Mouse (Mus musculus) bone marrow macrophage, adult 2 months (primary cell): ENCODE measurements around the gene Sept10. TPM values are rescaled to one million over a fixed set of nuclear protein-coding genes. Genes with fewer than 3 reads are reported as not detected.

Experiments used
- H3K27ac ChIP-seq: 2 replicates; pipeline ENCODE4 v1.5.1; 2012; ENCODE audit warnings: low read depth, low read length; ENCODE audit not compliant: insufficient read depth
- H3K4me1 ChIP-seq: 2 replicates; pipeline ENCODE4 v1.6.1; 2012; ENCODE audit warnings: low read length; ENCODE audit not compliant: control insufficient read depth, insufficient read depth
- H3K4me3 ChIP-seq: 2 replicates; pipeline ENCODE4 v1.5.1; 2012; ENCODE audit warnings: mild to moderate bottlenecking, low read length, moderate library complexity; ENCODE audit not compliant: insufficient read depth
- CTCF ChIP-seq: IDR thresholded peaks from 2 replicates; pipeline ENCODE4 v1.5.1; 2012; ENCODE audit warnings: low read depth, mild to moderate bottlenecking, low read length, moderate library complexity
- POLR2A ChIP-seq: IDR thresholded peaks from 2 replicates; pipeline ENCODE4 v1.6.1; 2012; ENCODE audit warnings: mild to moderate bottlenecking, low read depth, low read length, borderline replicate concordance
- polyA plus RNA-seq: library from polyadenylated mRNA; stranded (reverse); fragments of >200 nt; gene quantifications from 2 replicates; pipeline ENCODE4 v1.2.4, GENCODE M21; 2012; ENCODE audit not compliant: missing spikeins, insufficient read depth, insufficient read length

The Sept10 gene
- polyA plus RNA-seq, 1 experiment: 18.1 TPM

DNA sequence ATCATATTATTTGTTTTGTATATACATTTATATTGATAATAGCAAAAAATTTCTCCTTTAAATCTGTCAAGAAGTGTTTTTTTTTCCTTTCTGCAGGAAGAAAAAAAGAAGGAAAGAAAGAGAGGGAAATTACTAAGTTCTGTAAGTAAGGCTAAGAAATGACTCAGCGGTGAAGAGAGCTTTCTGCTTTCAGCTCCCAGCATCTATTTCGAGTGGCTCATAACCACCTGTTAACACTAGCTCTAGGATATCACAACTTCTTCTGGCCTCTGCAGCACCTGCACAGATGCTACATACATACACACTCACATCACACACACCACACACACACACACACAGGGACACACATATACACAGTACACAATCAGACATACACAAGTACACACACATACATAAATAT lies 34.9 kb upstream of the Sept10 start:
- Histone ChIP-seq H3K27ac (no peak overlapping the region), H3K4me1 (peaks cover 14% of the 10 kb centered on the region), H3K4me3 (no peak overlapping the region)
- TF ChIP-seq CTCF: no peak
- TF ChIP-seq POLR2A: no peak

DNA sequence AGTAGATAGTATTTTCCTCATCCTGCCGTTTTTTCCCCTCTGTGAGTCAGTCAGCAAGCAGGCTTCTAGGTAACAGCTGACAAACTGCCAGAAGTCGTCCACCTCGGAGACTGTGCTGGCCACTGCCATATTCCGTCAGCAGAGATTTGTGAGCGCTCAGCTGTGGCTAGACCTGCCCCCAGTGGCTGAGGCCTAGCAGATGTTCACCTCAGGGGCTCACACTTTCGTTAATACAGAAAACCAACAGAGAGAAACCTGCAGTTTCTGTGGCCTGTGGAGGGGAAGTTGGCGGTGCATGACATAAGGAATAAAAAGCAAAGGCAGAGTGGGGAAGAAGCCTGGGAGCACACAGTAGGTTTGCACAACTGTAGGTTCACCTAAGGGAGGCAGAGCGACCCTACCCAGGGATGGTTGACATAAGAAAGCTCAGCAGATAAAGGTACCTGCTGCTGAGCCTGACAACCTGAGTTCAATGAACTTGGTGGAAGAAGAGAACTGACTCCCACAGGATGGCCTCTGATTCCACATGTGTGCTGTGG lies 32.0 kb upstream of the Sept10 start:
- Histone ChIP-seq H3K4me1 (peaks cover 17% of the 10 kb centered on the region), H3K27ac (no peak overlapping the region)
- TF ChIP-seq POLR2A (no peak), CTCF (no peak)

GRCm38 (mm10) chr10:59252396-59252795 lies 30.7 kb upstream of the Sept10 start:
- Histone ChIP-seq H3K4me3 (no peak overlapping the region), H3K27ac (no peak overlapping the region), H3K4me1 (peaks cover 17% of the 10 kb centered on the region)
- TF ChIP-seq CTCF (no peak), POLR2A (no peak)

More for the DNA sequence above, 32.0 kb upstream of the Sept10 start:
- H3K4me3 ChIP-seq: no peak overlapping the region

DNA sequence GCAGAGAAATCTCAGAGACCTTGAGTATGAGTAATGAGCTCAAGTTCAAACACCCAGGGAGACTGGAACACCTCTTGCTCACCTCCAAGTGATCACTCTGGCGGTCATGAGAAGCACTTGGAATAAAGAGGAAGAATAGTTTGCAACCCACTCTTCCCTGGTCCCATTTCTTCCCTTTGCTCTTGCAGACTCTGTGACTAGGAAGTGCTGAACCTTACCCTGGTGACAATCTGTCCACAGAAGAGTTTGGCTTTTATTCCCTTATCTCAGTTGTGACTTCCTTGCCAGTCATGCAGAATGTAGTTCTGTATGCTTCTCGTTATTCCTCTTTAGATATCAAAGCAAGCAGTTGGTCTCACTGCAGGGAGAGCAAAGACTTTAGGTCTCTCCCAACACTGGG lies 30.3 kb upstream of the Sept10 start:
- peaks cover 17% of the 10 kb centered on the region for H3K4me1 ChIP-seq
- no peak overlapping the region for H3K27ac ChIP-seq
- TF ChIP-seq CTCF: no peak
- H3K4me3 ChIP-seq: no peak overlapping the region

DNA sequence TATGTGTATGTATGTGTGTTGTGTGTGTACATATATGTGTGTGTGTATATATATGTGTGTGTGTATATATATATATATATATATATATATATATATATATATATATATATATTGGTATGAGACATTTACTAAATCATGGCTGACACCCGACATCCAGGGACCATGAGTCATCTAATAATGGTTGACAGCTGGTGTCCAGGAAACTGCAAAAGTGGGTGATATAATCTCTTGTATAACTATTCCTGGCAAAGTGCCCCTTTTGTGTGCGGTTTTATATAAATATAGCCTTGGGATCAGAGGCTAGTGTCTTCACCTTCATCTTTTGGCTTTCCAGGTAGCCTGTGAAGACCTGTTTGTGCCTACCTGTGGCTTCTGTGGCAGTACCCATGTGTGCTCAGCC lies 29.0 kb upstream of the Sept10 start:
- Histone ChIP-seq H3K4me3 (no peak overlapping the region), H3K4me1 (peaks cover 17% of the 10 kb centered on the region), H3K27ac (no peak overlapping the region)
- TF ChIP-seq CTCF (no peak), POLR2A (no peak)

GRCm38 (mm10) chr10:59249531-59249930 lies 27.9 kb upstream of the Sept10 start:
- TF ChIP-seq CTCF (no peak), POLR2A (no peak)
- Histone ChIP-seq H3K27ac (no peak overlapping the region), H3K4me3 (no peak overlapping the region), H3K4me1 (peaks cover 17% of the 10 kb centered on the region)

- H3K4me3 ChIP-seq: no peak overlapping the region
- no peak for TF ChIP-seq CTCF
- no peak for TF ChIP-seq POLR2A
- H3K4me1 ChIP-seq: peaks cover 25% of the 10 kb centered on the region
- no peak overlapping the region for H3K27ac ChIP-seq
Observed at GRCm38 (mm10) chr10:59241141-59241541, 19.5 kb upstream of the Sept10 start.

DNA sequence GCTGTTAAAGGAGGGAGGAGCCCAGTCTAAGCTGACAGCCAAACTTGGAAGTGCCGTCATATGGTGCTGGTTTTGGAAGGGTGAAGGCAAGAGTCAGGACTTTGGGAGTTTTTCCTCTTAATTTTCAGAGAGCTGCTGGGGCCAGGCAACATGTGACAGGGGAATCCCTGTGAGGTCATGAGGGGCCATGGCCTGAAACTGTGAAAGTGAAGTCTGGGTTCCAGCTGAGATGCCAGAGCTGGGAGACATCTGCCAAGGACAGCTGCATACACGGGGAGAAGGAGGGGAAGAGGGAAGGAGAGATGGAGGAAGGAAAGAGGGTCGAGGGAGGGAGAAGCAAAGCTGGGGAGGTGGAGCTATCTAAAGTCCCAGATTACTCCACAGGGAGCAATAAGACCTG lies 16.1 kb upstream of the Sept10 start:
- TF ChIP-seq CTCF (no peak), POLR2A (no peak)
- peaks cover 50% of the 10 kb centered on the region for H3K4me1 ChIP-seq
- H3K4me3 ChIP-seq: no peak overlapping the region
- peak overlapping the region; percentile 68 for H3K27ac ChIP-seq

GRCm38 (mm10) chr10:59236486-59236885 lies 14.8 kb upstream of the Sept10 start:
- Histone ChIP-seq H3K27ac (peak overlapping the region; percentile 93), H3K4me1 (peaks cover 47% of the 10 kb centered on the region), H3K4me3 (peak overlapping the region; percentile 7; the same call in 1 of the 2 replicates)
- TF ChIP-seq CTCF (no peak), POLR2A (no peak)

- peak overlapping the region; percentile 93 for H3K27ac ChIP-seq
Observed at GRCm38 (mm10) chr10:59235847-59236246, 14.2 kb upstream of the Sept10 start.

GRCm38 (mm10) chr10:59235227-59235626 lies 13.6 kb upstream of the Sept10 start:
- Histone ChIP-seq H3K4me3 (no peak overlapping the region), H3K27ac (peak overlapping the region; percentile 93), H3K4me1 (peaks cover 43% of the 10 kb centered on the region)
- TF ChIP-seq CTCF: no peak

More at GRCm38 (mm10) chr10:59235847-59236246, 14.2 kb upstream of the Sept10 start:
- peaks cover 41% of the 10 kb centered on the region for H3K4me1 ChIP-seq
- H3K4me3 ChIP-seq: no peak overlapping the region
- no peak for TF ChIP-seq CTCF
- no peak for TF ChIP-seq POLR2A
